Mouse (Mus musculus) myocyte (in vitro differentiated cells): Measurements from ENCODE around the gene Dpy19l1. TPM values are rescaled to one million over a fixed set of nuclear protein-coding genes. Genes with fewer than 3 reads are reported as not detected.

Experiments
- H3K27me3 ChIP-seq: one replicate; pipeline ENCODE4 v1.6.1; 2011; ENCODE audit not compliant: control insufficient read depth, insufficient read depth, insufficient read length
- H3K36me3 ChIP-seq: one replicate; pipeline ENCODE4 v1.6.1; 2011; ENCODE audit not compliant: control insufficient read depth, insufficient read depth
- H3K4me2 ChIP-seq: one replicate; pipeline ENCODE4 v1.6.1; 2011; ENCODE audit warnings: low read depth, control low read depth
- H3K4me3 ChIP-seq: one replicate; pipeline ENCODE4 v1.5.1; 2011; ENCODE audit warnings: mild to moderate bottlenecking, control low read depth, moderate library complexity
- H3K79me2 ChIP-seq: one replicate; pipeline ENCODE4 v1.6.1; 2011; ENCODE audit not compliant: control insufficient read depth, insufficient read depth
- H3ac ChIP-seq: one replicate; pipeline ENCODE4 v1.6.1; 2011; ENCODE audit not compliant: control insufficient read depth, insufficient read length
- CEBPB ChIP-seq: IDR thresholded peaks from 2 replicates; pipeline ENCODE4 v1.6.1; 2011; ENCODE audit warnings: mild to moderate bottlenecking, moderate library complexity; ENCODE audit not compliant: poor library complexity, insufficient read depth, severe bottlenecking
- E2F4 ChIP-seq: IDR thresholded peaks from one replicate; pipeline ENCODE4 v1.6.1; 2011; ENCODE audit warnings: mild to moderate bottlenecking, control low read depth, moderate library complexity; ENCODE audit not compliant: insufficient read depth
- MAX ChIP-seq: IDR thresholded peaks from one replicate; pipeline ENCODE4 v1.6.1; 2011; ENCODE audit warnings: low read depth, mild to moderate bottlenecking, control low read depth
- MYOD1 ChIP-seq, 3 experiments: IDR thresholded peaks; one replicate each; pipeline ENCODE4 v1.6.1; 2011; ENCODE audit warnings: control low read depth in 2 of 3, low read depth in 2 of 3, mild to moderate bottlenecking in 2 of 3, moderate library complexity in 1 of 3; ENCODE audit not compliant: insufficient read length in 2 of 3, control insufficient read depth in 1 of 3
- MYOG ChIP-seq, 3 experiments: IDR thresholded peaks; one replicate each; pipeline ENCODE4 v1.6.1; 2011; ENCODE audit warnings: control low read depth in 2 of 3, low read depth in 2 of 3, mild to moderate bottlenecking in 2 of 3; ENCODE audit not compliant: insufficient read length in 2 of 3, control insufficient read depth in 1 of 3, insufficient read depth in 1 of 3
- POLR2A ChIP-seq: IDR thresholded peaks from one replicate; pipeline ENCODE4 v1.6.1; 2011; ENCODE audit warnings: low read depth, mild to moderate bottlenecking, control low read depth, moderate library complexity; ENCODE audit not compliant: insufficient read length
- POLR2AphosphoS2 ChIP-seq: IDR thresholded peaks from one replicate; pipeline ENCODE4 v1.6.1; 2011; ENCODE audit warnings: low read depth, control low read depth; ENCODE audit not compliant: insufficient read length
- REST ChIP-seq: IDR thresholded peaks from one replicate; pipeline ENCODE4 v1.6.1; 2011; ENCODE audit warnings: mild to moderate bottlenecking, control low read depth, moderate library complexity; ENCODE audit not compliant: insufficient read depth, insufficient read length
- SRF ChIP-seq: IDR thresholded peaks from one replicate; pipeline ENCODE4 v1.6.1; 2011; ENCODE audit warnings: low read depth; ENCODE audit not compliant: control insufficient read depth, insufficient read length
- TCF12 ChIP-seq: IDR thresholded peaks from one replicate; pipeline ENCODE4 v1.6.1; 2011; ENCODE audit warnings: mild to moderate bottlenecking, control low read depth; ENCODE audit not compliant: poor library complexity, insufficient read depth, severe bottlenecking
- TCF3 ChIP-seq: IDR thresholded peaks from one replicate; pipeline ENCODE4 v1.6.1; 2011; ENCODE audit warnings: low read depth, control low read depth; ENCODE audit not compliant: insufficient read length
- USF1 ChIP-seq: IDR thresholded peaks from one replicate; pipeline ENCODE4 v1.6.1; 2011; ENCODE audit warnings: low read depth, mild to moderate bottlenecking, control low read depth, moderate library complexity
- polyA plus RNA-seq: library from polyadenylated mRNA; unstranded; fragments of >200 nt; fragmentation: generic; extraction: Trizol; gene quantifications from one replicate; pipeline ENCODE4 v1.2.1, GENCODE M21; 2012; ENCODE audit warnings: missing spikeins

The Dpy19l1 gene
- polyA plus RNA-seq, 1 experiment: 17.3 TPM

DNA sequence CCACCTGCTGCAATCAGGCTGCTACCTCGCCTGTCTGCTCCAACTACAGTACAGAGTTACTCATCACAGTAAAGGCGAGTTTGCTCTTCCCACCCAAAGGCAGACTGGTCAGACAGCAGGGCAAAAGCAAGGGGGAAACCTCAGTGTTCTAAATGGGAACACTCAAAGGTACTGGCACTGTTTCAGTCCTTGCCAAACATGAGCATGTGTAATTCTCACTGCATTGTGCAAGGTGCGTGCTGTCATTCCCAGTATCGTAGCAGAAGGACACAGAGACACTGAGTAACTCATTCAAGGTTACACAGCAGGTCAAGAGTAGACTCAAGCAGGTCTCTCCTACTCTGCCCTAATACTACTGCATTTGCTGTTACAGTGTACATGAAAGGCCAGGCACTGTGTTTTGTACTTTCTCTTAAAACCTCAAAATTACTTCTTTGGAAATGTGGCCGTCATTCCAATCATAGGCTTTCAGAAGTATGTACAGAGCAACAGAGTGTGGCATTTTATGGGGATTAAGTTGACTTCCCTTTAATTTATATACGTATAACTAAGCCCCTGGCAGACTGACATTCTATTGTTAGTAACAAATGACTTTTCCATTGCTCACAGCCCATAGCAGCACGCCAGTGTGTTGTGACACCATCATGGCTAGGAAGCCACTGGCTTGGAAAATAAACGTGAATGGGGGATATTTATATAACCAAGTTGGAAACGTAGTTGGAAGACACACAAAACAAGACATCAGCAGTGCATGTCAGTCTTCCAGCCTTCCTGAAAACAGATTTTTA, 10.5 kb upstream of the Dpy19l1 start:
- H3ac ChIP-seq: no peak overlapping the region
- no peaks in the 10 kb centered on the region for H3K79me2 ChIP-seq
- H3K36me3 ChIP-seq: no peaks in the 10 kb centered on the region
- H3K4me2 ChIP-seq: peak overlapping the region; percentile 9
- no peaks in the 10 kb centered on the region for H3K27me3 ChIP-seq
- no peak overlapping the region for H3K4me3 ChIP-seq
- TF ChIP-seq SRF (no peak), USF1 (no peak), MYOG (IDR thresholded peaks at IDR 0.05; ENCODE audit: control insufficient read depth in 1 of 3, insufficient read depth in 1 of 3, insufficient read length in 2 of 3, low read depth in 2 of 3) (no peak), POLR2AphosphoS2 (no peak), REST (no peak), CEBPB (no peak)

DNA sequence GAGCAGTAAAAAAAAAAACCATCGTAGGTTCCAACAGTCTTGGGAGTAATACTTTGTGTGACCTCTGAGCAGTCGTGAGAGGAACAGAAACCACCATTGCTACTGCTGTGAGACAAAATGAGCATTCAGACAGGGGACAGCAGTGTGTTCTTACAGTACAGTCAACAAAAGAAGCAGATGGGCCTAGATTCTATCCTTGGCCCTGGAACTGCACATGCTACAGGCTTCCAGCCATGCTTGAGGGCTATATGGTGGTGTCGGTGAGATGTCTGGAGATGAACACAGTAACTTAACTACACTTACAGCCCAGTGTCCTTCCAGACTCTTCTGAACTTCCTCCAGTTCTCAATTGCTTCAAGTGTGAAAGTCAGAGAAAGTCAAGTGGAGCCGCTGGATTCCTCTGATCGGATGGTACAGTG, 9.2 kb upstream of the Dpy19l1 start:
- Histone ChIP-seq H3K79me2 (no peaks in the 10 kb centered on the region), H3K4me3 (no peak overlapping the region)

DNA sequence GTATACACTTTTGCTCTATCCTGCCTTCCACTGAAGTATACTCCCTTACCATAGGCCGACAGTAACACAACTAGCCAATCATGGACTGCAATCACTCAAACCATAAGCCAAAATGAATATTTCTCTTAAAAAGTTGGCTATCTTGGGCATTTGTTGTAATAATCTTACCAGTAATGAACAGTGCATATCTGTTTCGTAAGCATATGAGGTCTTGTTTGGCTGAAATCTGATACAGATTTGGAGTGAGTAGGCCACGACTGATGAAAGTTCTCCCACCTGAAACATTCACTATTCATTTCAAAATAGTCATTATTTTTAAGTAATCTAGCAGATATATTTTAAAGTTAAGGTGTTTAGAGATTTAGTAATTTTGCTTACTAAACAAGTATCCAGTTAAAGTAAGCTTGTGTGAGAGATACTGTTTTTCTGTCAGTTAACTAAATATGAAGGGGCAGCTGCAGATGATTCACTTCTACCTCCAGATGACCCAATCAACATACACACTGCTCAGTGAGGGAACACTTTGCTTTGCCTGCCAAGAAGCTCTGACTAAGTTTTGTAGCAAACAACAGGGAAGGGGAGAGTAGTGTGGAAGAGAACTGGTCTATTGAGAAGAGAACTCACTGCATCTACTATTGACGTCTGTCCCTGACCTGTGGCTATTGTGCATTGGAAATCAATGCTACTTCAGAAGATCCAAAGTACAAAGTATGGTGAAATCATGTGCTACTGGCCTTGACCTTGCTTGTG, 8.6 kb upstream of the Dpy19l1 start:
- H3K79me2 ChIP-seq: no peaks in the 10 kb centered on the region
- TF ChIP-seq CEBPB (0 out of 2 replicates have a peak, but pooled peaks have one; percentile 38), TCF3 (no peak), MYOD1 (IDR thresholded peaks at IDR 0.05; ENCODE audit: control insufficient read depth in 1 of 3, insufficient read length in 2 of 3, low read depth in 2 of 3) (peak in 2 of 3 experiments; percentile 18 to 59)
- no peaks in the 10 kb centered on the region for H3K27me3 ChIP-seq
- H3K4me2 ChIP-seq: peak overlapping the region; percentile 0
- no peak overlapping the region for H3K4me3 ChIP-seq
- H3ac ChIP-seq: no peak overlapping the region
- no peaks in the 10 kb centered on the region for H3K36me3 ChIP-seq

More for the DNA sequence above, 9.2 kb upstream of the Dpy19l1 start:
- Histone ChIP-seq H3K4me2 (peak overlapping the region; percentile 0), H3K27me3 (no peaks in the 10 kb centered on the region), H3ac (no peak overlapping the region), H3K36me3 (no peaks in the 10 kb centered on the region)
- TF ChIP-seq MAX: no peak
- TF ChIP-seq SRF: no peak
- no peak for TF ChIP-seq MYOD1 (IDR thresholded peaks at IDR 0.05; ENCODE audit: control insufficient read depth in 1 of 3, insufficient read length in 2 of 3, low read depth in 2 of 3)
- no peak for TF ChIP-seq REST
- no peak for TF ChIP-seq TCF12
- no peak for TF ChIP-seq POLR2AphosphoS2
- no peak for TF ChIP-seq TCF3
- TF ChIP-seq POLR2A: no peak
- TF ChIP-seq MYOG (IDR thresholded peaks at IDR 0.05; ENCODE audit: control insufficient read depth in 1 of 3, insufficient read depth in 1 of 3, insufficient read length in 2 of 3, low read depth in 2 of 3): no peak
- no peak for TF ChIP-seq CEBPB
- no peak for TF ChIP-seq E2F4
- no peak for TF ChIP-seq USF1

DNA sequence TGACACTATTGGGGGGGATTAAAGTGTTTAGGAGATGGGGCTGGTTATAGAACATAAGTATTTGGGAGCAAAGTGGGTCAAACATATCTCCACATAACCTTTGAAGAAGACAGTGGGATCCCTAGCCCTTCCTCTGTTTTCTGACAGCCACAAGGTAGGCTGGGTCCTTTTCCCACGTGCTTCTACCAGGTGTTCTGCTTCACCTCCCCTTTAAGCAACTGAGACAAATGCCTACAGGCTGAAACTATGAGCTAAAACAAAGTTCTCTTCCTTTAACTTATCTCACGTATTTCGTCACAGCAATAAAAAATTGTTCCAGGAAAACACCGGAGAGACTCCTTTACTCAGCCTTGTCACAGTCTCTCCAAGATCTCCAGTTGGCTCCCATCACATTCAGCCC, 5.9 kb upstream of the Dpy19l1 start:
- Histone ChIP-seq H3K4me3 (no peak overlapping the region), H3K79me2 (no peaks in the 10 kb centered on the region), H3K4me2 (no peak overlapping the region), H3K36me3 (no peaks in the 10 kb centered on the region), H3K27me3 (no peaks in the 10 kb centered on the region), H3ac (no peak overlapping the region)
- TF ChIP-seq MAX: no peak
- no peak for TF ChIP-seq TCF12
- TF ChIP-seq MYOD1 (IDR thresholded peaks at IDR 0.05; ENCODE audit: control insufficient read depth in 1 of 3, insufficient read length in 2 of 3, low read depth in 2 of 3): no peak
- TF ChIP-seq TCF3: no peak
- no peak for TF ChIP-seq USF1
- no peak for TF ChIP-seq POLR2A
- TF ChIP-seq MYOG (IDR thresholded peaks at IDR 0.05; ENCODE audit: control insufficient read depth in 1 of 3, insufficient read depth in 1 of 3, insufficient read length in 2 of 3, low read depth in 2 of 3): no peak
- no peak for TF ChIP-seq POLR2AphosphoS2
- TF ChIP-seq E2F4: no peak
- TF ChIP-seq SRF: no peak
- no peak for TF ChIP-seq REST
- TF ChIP-seq CEBPB: no peak

DNA sequence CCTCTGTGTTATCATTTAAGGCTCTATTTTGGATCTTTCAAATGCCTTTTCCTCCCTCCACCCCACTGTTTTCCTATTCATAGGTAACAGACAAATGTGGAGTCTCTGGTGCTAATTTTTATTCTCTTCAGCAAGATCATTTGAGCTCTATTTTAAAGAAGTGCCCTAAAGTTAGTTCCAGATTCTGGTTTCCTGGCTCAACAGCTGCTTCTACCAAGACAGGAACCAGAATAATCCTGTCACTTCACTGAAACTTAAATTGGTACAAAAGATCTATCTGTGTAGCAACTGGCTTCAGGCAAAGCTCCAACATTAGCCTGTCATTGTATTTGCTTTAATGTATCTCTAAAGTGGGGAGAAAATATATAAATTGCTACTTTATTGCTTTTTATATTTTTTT, 3.6 kb upstream of the Dpy19l1 start:
- TF ChIP-seq TCF12: no peak
- TF ChIP-seq MAX: no peak
- peak in 1 of 3 experiments; percentile 54 for TF ChIP-seq MYOG (IDR thresholded peaks at IDR 0.05; ENCODE audit: control insufficient read depth in 1 of 3, insufficient read depth in 1 of 3, insufficient read length in 2 of 3, low read depth in 2 of 3)
- TF ChIP-seq POLR2A: no peak
- TF ChIP-seq POLR2AphosphoS2: no peak
- TF ChIP-seq USF1: no peak
- peak in 2 of 3 experiments; percentile 15 to 22 for TF ChIP-seq MYOD1 (IDR thresholded peaks at IDR 0.05; ENCODE audit: control insufficient read depth in 1 of 3, insufficient read length in 2 of 3, low read depth in 2 of 3)
- no peak for TF ChIP-seq REST
- Histone ChIP-seq H3K4me2 (peak overlapping the region; percentile 9), H3K79me2 (peaks cover 10% of the 10 kb centered on the region), H3K4me3 (no peak overlapping the region), H3ac (no peak overlapping the region), H3K27me3 (no peaks in the 10 kb centered on the region), H3K36me3 (no peaks in the 10 kb centered on the region)
